Mouse (Mus musculus) embryonic facial prominence, embryonic 14.5 days (tissue): ENCODE data around the gene Ccdc87. TPM values are rescaled to one million over a fixed set of nuclear protein-coding genes. Genes with fewer than 3 reads are reported as not detected.
A peak's percentile ranks its signal among the peaks of the same experiment; 100 is the strongest.
"Not testable (repeated sequence)": the region's sequence is repeated elsewhere in the genome, so short reads cannot be mapped to it uniquely, and the experiment has no call there.

ENCODE experiments used
- ATAC-seq: fragments of 200-750 bp; cut with Nextera tagmentation; 2 replicates; pipeline ENCODE4 v1.8.0; 2017; ENCODE audit warnings: low read depth, moderate number of reproducible peaks, moderate TSS enrichment
- DNase-seq: peaks from one replicate; pipeline ENCODE4 v3.0.0-alpha.2; 2015; ENCODE audit warnings: low spot score
- H3K27ac ChIP-seq: fragments of 300-500 bp; sonication (generic); replicated peaks from 2 replicates; pipeline ENCODE4 v1.5.1; 2014; ENCODE audit warnings: low read depth, mild to moderate bottlenecking, low read length, moderate library complexity
- H3K27me3 ChIP-seq: fragments of 300-500 bp; sonication (generic); replicated peaks from 2 replicates; pipeline ENCODE4 v1.6.1; 2014; ENCODE audit warnings: low read length; ENCODE audit not compliant: control insufficient read depth, insufficient read depth
- H3K36me3 ChIP-seq: fragments of 300-500 bp; sonication (generic); 2 replicates; pipeline ENCODE4 v1.6.1; 2014; ENCODE audit warnings: low read length, mixed read lengths; ENCODE audit not compliant: control insufficient read depth, insufficient read depth
- H3K4me1 ChIP-seq: fragments of 300-500 bp; sonication (generic); 2 replicates; pipeline ENCODE4 v1.6.1; 2014; ENCODE audit warnings: antibody characterized with exemption, low read length; ENCODE audit not compliant: control insufficient read depth, insufficient read depth
- H3K4me2 ChIP-seq: fragments of 300-500 bp; sonication (generic); 2 replicates; pipeline ENCODE4 v1.6.1; 2014; ENCODE audit warnings: low read depth, mild to moderate bottlenecking, low read length, moderate library complexity, mixed read lengths
- H3K4me3 ChIP-seq: fragments of 300-500 bp; sonication (generic); 2 replicates; pipeline ENCODE4 v1.5.1; 2014; ENCODE audit warnings: low read depth, mild to moderate bottlenecking, low read length
- H3K9ac ChIP-seq: fragments of 300-500 bp; sonication (generic); 2 replicates; pipeline ENCODE4 v1.6.1; 2014; ENCODE audit warnings: low read depth, mild to moderate bottlenecking, low read length, moderate library complexity, mixed read lengths
- H3K9me3 ChIP-seq: fragments of 300-500 bp; sonication (generic); 2 replicates; pipeline ENCODE4 v1.6.1; 2016; ENCODE audit warnings: low read length; ENCODE audit not compliant: control insufficient read depth
- WGBS: fragments of 180-500 bp; shearing (Covaris S2); extraction: QIAGEN DNeasy Blood & Tissue Kit; methylation state at CpG from one replicate; pipeline ENCODE4 v1.1.7; 2014; 5-methylcytosine and 5-hydroxymethylcytosine counted together
- polyA plus RNA-seq: library from polyadenylated mRNA; unstranded; fragments of >200 nt; fragmentation: Nextera tagmentation; extraction: Ambion mirVana; gene quantifications from 2 replicates; pipeline ENCODE4 v1.2.1, GENCODE M21; 2014

The Ccdc87 gene
- polyA plus RNA-seq, 1 experiment from 2014 or later = 0.64 TPM

- WGBS = under 1% methylated on average over 14 of the region's 14 CpGs
- Histone ChIP-seq H3K4me3 (peak overlapping the region; percentile 75), H3K9me3 (no peaks in the 10 kb centered on the region), H3K4me1 (peaks cover 17% of the 10 kb centered on the region), H3K36me3 (no peaks in the 10 kb centered on the region), H3K4me2 (peak overlapping the region; percentile 76), H3K27ac (peak overlapping the region; percentile 94; the same call in 1 of the 2 replicates), H3K9ac (peak overlapping the region; percentile 72), H3K27me3 (no peaks in the 10 kb centered on the region)
- ATAC-seq = no peak
- DNase-seq = no peak
Observed at GRCm38 (mm10) chr19:4810309-4810708, 28.9 kb upstream of the Ccdc87 start.

- Histone ChIP-seq H3K4me3 (peak overlapping the region; percentile 75), H3K4me2 (peak overlapping the region; percentile 76), H3K9me3 (no peaks in the 10 kb centered on the region), H3K27ac (peak overlapping the region; percentile 94; the same call in 1 of the 2 replicates), H3K9ac (peak overlapping the region; percentile 72), H3K27me3 (no peaks in the 10 kb centered on the region), H3K4me1 (peaks cover 17% of the 10 kb centered on the region), H3K36me3 (no peaks in the 10 kb centered on the region)
- DNase-seq (no peak), ATAC-seq (no peak)
- WGBS = under 1% methylated on average over 14 of the region's 17 CpGs
Observed at GRCm38 (mm10) chr19:4810746-4811062, 28.5 kb upstream of the Ccdc87 start.

- peak; percentile 100 for DNase-seq
- under 1% methylated on average over 81 of the region's 83 CpGs for WGBS
- H3K36me3 ChIP-seq = no peaks in the 10 kb centered on the region
- no peaks in the 10 kb centered on the region for H3K9me3 ChIP-seq
- no peaks in the 10 kb centered on the region for H3K27me3 ChIP-seq
- ATAC-seq = peak; percentile 98
- peaks cover 17% of the 10 kb centered on the region for H3K4me1 ChIP-seq
- H3K27ac ChIP-seq = peak within 1 kb of the TSS; percentile 94
- H3K4me2 ChIP-seq = peak within 1 kb of the TSS; percentile 76
- H3K9ac ChIP-seq = peak within 1 kb of the TSS; percentile 74
- H3K4me3 ChIP-seq = peak within 1 kb of the TSS; percentile 75
Observed at GRCm38 (mm10) chr19:4811063-4811908, 27.9 kb upstream of the Ccdc87 start, which contains the start of the genes Gm21992 and Rbm14. Gene Gm21992, minus strand, starts transcription at chr19:4811612. Gene Rbm14, minus strand, starts transcription at chr19:4811634.

- 4% methylated on average over 12 of the region's 12 CpGs for whole genome bisulfite sequencing
- H3K27me3 ChIP-seq = no peaks in the 10 kb centered on the region
Observed at GRCm38 (mm10) chr19:4811909-4812242, 27.3 kb upstream of the Ccdc87 start.

GRCm38 (mm10) chr19:4812334-4812949 lies 26.7 kb upstream of the Ccdc87 start:
- DNase-seq, H3K9me3 ChIP-seq, H3K36me3 ChIP-seq, H3K27me3 ChIP-seq, ATAC-seq: not testable (repeated sequence)
- peaks cover 17% of the 10 kb centered on the region for H3K4me1 ChIP-seq
- peak overlapping the region; percentile 74 for H3K9ac ChIP-seq
- WGBS = 77% methylated on average over 8 of the region's 8 CpGs
- peak overlapping the region; percentile 94 for H3K27ac ChIP-seq
- H3K4me3 ChIP-seq = peak overlapping the region; percentile 75
- H3K4me2 ChIP-seq = peak overlapping the region; percentile 60

More at GRCm38 (mm10) chr19:4811909-4812242, 27.3 kb upstream of the Ccdc87 start:
- Histone ChIP-seq H3K27ac (peak overlapping the region; percentile 94), H3K36me3 (no peaks in the 10 kb centered on the region), H3K4me2 (peak overlapping the region; percentile 60), H3K9ac (peak overlapping the region; percentile 74), H3K4me1 (peaks cover 17% of the 10 kb centered on the region), H3K4me3 (peak overlapping the region; percentile 75), H3K9me3 (no peaks in the 10 kb centered on the region)
- ATAC-seq (peak; percentile 61), DNase-seq (no peak)

- H3K9me3 ChIP-seq = no peaks in the 10 kb centered on the region
- H3K4me1 ChIP-seq = peaks cover 14% of the 10 kb centered on the region
- no peaks in the 10 kb centered on the region for H3K27me3 ChIP-seq
- ATAC-seq = no peak
- 77% methylated on average over 5 of the region's 6 CpGs for WGBS
- H3K4me3 ChIP-seq = no peak overlapping the region
- H3K27ac ChIP-seq = no peak overlapping the region
- no peak overlapping the region for H3K4me2 ChIP-seq
- no peak for DNase-seq
- H3K9ac ChIP-seq = no peak overlapping the region
- H3K36me3 ChIP-seq = no peaks in the 10 kb centered on the region
Observed at GRCm38 (mm10) chr19:4813015-4813414, 26.2 kb upstream of the Ccdc87 start.

- 75% methylated on average over 1 of the region's 1 CpGs for WGBS
- Histone ChIP-seq H3K4me1 (no peaks in the 10 kb centered on the region), H3K4me3 (no peak overlapping the region), H3K36me3 (no peaks in the 10 kb centered on the region), H3K27me3 (no peaks in the 10 kb centered on the region), H3K27ac (no peak overlapping the region), H3K9me3 (no peaks in the 10 kb centered on the region), H3K4me2 (no peak overlapping the region), H3K9ac (no peak overlapping the region)
- no peak for ATAC-seq
- no peak for DNase-seq
Observed at GRCm38 (mm10) chr19:4817182-4817835, 21.9 kb upstream of the Ccdc87 start.

- Histone ChIP-seq H3K4me3 (no peak overlapping the region), H3K9ac (no peak overlapping the region), H3K4me1 (no peaks in the 10 kb centered on the region), H3K36me3 (peaks cover 16% of the 10 kb centered on the region; the same call in 1 of the 2 replicates), H3K27ac (no peak overlapping the region), H3K4me2 (no peak overlapping the region), H3K9me3 (no peaks in the 10 kb centered on the region), H3K27me3 (no peaks in the 10 kb centered on the region)
- WGBS = 66% methylated on average over 5 of the region's 5 CpGs
- ATAC-seq = no peak
- no peak for DNase-seq
Observed at GRCm38 (mm10) chr19:4820678-4821303, 18.4 kb upstream of the Ccdc87 start.
